ENCODE assay signal across 8 mouse cellular contexts in genomic region chr6:34384701-34385370, GRCm38 (mm10). TPM values are rescaled to one million over a fixed set of nuclear protein-coding genes. Genes with fewer than 3 reads are reported as not detected.
DNase-seq lines count a peak whose midpoint lies in the region; ATAC-seq and TF ChIP-seq lines count a peak whose summit lies in the region.
"Had no signal": no experiment of that assay in that cellular context is flagged by ENCODE, and none has a peak within 500 bp of the region (broad histone marks: within the 10 kb centered on the region; RNA-seq: fewer than 3 reads in every experiment).

No protein-coding gene starts in this region.

- H3K27ac ChIP-seq in forebrain, embryonic 14.5 days (ENCODE audit: low read depth, low read length), result no peak overlapping the region
- H3K27ac ChIP-seq in stomach, postnatal 0 days (replicated peaks), result peak overlapping the region; percentile 67

- H3K27me3 ChIP-seq in forebrain, embryonic 14.5 days (replicated peaks; ENCODE audit: control insufficient read depth, insufficient read depth, low read length), result no peaks in the 10 kb centered on the region
- H3K27me3 ChIP-seq in stomach, postnatal 0 days (ENCODE audit: control insufficient read depth, insufficient read depth, low read length), result no peaks in the 10 kb centered on the region

- peak; percentile 52 for DNase-seq in MN1 (ENCODE audit: low spot score)
- peak; percentile 38 for DNase-seq in c-Kit-positive CD71-positive TER-119-negative erythroid progenitor cells, embryonic 14.5 days (ENCODE audit: low read depth)
- DNase-seq in forebrain, embryonic 14.5 days (ENCODE audit: low spot score), result peak; percentile 40
- peak; percentile 65 for DNase-seq in heart, postnatal 4 days
- DNase-seq in kidney, postnatal 4 days, result peak; percentile 72 to 83
- DNase-seq in stomach, postnatal 0 days (ENCODE audit: low spot score), result peak; percentile 65

- no peaks in the 10 kb centered on the region for H3K9me3 ChIP-seq in forebrain, embryonic 14.5 days (replicated peaks; ENCODE audit: control insufficient read depth, low read length)
- H3K9me3 ChIP-seq in stomach, postnatal 0 days (ENCODE audit: control insufficient read depth, low read length), result no peaks in the 10 kb centered on the region

- ATAC-seq in forebrain, embryonic 14.5 days, result peak; percentile 70
- ATAC-seq in megakaryocyte progenitor cell, adult 5-6 weeks (replicated peaks; ENCODE audit: poor library complexity), result peak; percentile 54
- ATAC-seq in stomach, postnatal 0 days (ENCODE audit: low FRiP score, low TSS enrichment), result peak; percentile 49

- peak overlapping the region; percentile 48; the same call in 1 of the 2 replicates for H3K9ac ChIP-seq in forebrain, embryonic 14.5 days (ENCODE audit: low read length)
- H3K9ac ChIP-seq in stomach, postnatal 0 days (ENCODE audit: low read length), result peak overlapping the region; percentile 61

- 3% methylated on average over 13 of the region's 13 CpGs for WGBS in forebrain, embryonic 14.5 days
- WGBS in stomach, postnatal 0 days, result 2% methylated on average over 13 of the region's 13 CpGs

- no peak for TF ChIP-seq CTCF in stomach, postnatal 0 days (IDR thresholded peaks at IDR 0.05; ENCODE audit: low read depth)

- TF ChIP-seq EP300 in stomach, postnatal 0 days (optimal IDR thresholded peaks at IDR 0.05), result no peak

- peak overlapping the region; percentile 58 for H3K4me2 ChIP-seq in forebrain, embryonic 14.5 days (ENCODE audit: low read length)
- H3K4me2 ChIP-seq in stomach, postnatal 0 days (replicated peaks; ENCODE audit: low read depth), result peak overlapping the region; percentile 86

- H3K4me3 ChIP-seq in forebrain, embryonic 14.5 days (ENCODE audit: low read depth, low read length), result peak overlapping the region; percentile 32
- peak overlapping the region; percentile 48 for H3K4me3 ChIP-seq in stomach, postnatal 0 days (ENCODE audit: low read depth, low read length)

- H3K36me3 ChIP-seq in forebrain, embryonic 14.5 days (ENCODE audit: control insufficient read depth, insufficient read depth, low read length), result no peaks in the 10 kb centered on the region
- H3K36me3 ChIP-seq in stomach, postnatal 0 days (ENCODE audit: control insufficient read depth, insufficient read depth, low read length), result peaks cover 9% of the 10 kb centered on the region; the same call in 1 of the 2 replicates

- peaks cover 11% of the 10 kb centered on the region; the same call in 1 of the 2 replicates for H3K4me1 ChIP-seq in forebrain, embryonic 14.5 days (ENCODE audit: control insufficient read depth, insufficient read depth, low read length)
- no peaks in the 10 kb centered on the region for H3K4me1 ChIP-seq in stomach, postnatal 0 days (replicated peaks; ENCODE audit: control insufficient read depth, insufficient read depth)

RNA-seq across cellular contexts. Expression of gene Akr1b10, which starts 0.8 kb away (rescaled TPM):
- 5.8 and 7.9 TPM in 2 replicates for polyA plus RNA-seq in forebrain, embryonic 14.5 days (2014; fragmentation: Nextera tagmentation; extraction: Ambion mirVana)
- 10 to 100 TPM; 57.8 to 61.1 TPM for total RNA-seq in heart, postnatal 4 days (2021)
- 43.5 and 53.8 TPM in 2 replicates for total RNA-seq in megakaryocyte progenitor cell, adult 5-6 weeks (2015)
- 29.7 and 41.0 TPM in 2 replicates for total RNA-seq in megakaryocyte progenitor cell, adult 5-6 weeks (2017)
- 18.3 and 20.0 TPM in 2 replicates for polyA plus RNA-seq in stomach, postnatal 0 days (2015; fragmentation: Nextera tagmentation; extraction: Ambion mirVana)

RNA-seq across cellular contexts. Expression of gene Akr1b7, which starts 27.3 kb away (rescaled TPM):
- polyA plus RNA-seq in forebrain, embryonic 14.5 days (2014; fragmentation: Nextera tagmentation; extraction: Ambion mirVana), result not detected in 2 replicates
- total RNA-seq in heart, postnatal 4 days (2021), result not detected
- total RNA-seq in megakaryocyte progenitor cell, adult 5-6 weeks (2015), result 0.22 TPM in 1 of 2 replicates, not detected in the other
- total RNA-seq in megakaryocyte progenitor cell, adult 5-6 weeks (2017), result not detected in 2 replicates
- 0.17 and 1.2 TPM in 2 replicates for polyA plus RNA-seq in stomach, postnatal 0 days (2015; fragmentation: Nextera tagmentation; extraction: Ambion mirVana)
- total RNA-seq: left cerebral cortex, postnatal 10 days had no signal

RNA-seq across cellular contexts. Expression of gene Akr1b8, which starts 30.9 kb away (rescaled TPM):
- polyA plus RNA-seq in forebrain, embryonic 14.5 days (2014; fragmentation: Nextera tagmentation; extraction: Ambion mirVana), result 3.8 and 5.1 TPM in 2 replicates
- total RNA-seq in heart, postnatal 4 days (2021), result 1 to 10 TPM; 7.0 to 8.0 TPM
- 0.10 TPM in 1 of 2 replicates, not detected in the other for total RNA-seq in megakaryocyte progenitor cell, adult 5-6 weeks (2015)
- total RNA-seq in megakaryocyte progenitor cell, adult 5-6 weeks (2017), result not detected in 2 replicates
- 96.1 and 112 TPM in 2 replicates for polyA plus RNA-seq in stomach, postnatal 0 days (2015; fragmentation: Nextera tagmentation; extraction: Ambion mirVana)

Comparison
In these comparisons a context has a peak if more than half of its experiments do, and no peak if none do; other contexts are left out.
1. RNA of gene Akr1b8, which starts 30.9 kb away (total RNA-seq): 7.0 to 8.0 TPM in heart, postnatal 4 days; 0.10 TPM in megakaryocyte progenitor cell, adult 5-6 weeks; every median in the first group is over 4 times any median in the second.
2. Peak in every context shown above with its lines, with median percentiles within 50 percentile points of each other: DNase-seq and ATAC-seq.